8 mouse cellular contexts compared by ENCODE assay signal in the genomic region with DNA sequence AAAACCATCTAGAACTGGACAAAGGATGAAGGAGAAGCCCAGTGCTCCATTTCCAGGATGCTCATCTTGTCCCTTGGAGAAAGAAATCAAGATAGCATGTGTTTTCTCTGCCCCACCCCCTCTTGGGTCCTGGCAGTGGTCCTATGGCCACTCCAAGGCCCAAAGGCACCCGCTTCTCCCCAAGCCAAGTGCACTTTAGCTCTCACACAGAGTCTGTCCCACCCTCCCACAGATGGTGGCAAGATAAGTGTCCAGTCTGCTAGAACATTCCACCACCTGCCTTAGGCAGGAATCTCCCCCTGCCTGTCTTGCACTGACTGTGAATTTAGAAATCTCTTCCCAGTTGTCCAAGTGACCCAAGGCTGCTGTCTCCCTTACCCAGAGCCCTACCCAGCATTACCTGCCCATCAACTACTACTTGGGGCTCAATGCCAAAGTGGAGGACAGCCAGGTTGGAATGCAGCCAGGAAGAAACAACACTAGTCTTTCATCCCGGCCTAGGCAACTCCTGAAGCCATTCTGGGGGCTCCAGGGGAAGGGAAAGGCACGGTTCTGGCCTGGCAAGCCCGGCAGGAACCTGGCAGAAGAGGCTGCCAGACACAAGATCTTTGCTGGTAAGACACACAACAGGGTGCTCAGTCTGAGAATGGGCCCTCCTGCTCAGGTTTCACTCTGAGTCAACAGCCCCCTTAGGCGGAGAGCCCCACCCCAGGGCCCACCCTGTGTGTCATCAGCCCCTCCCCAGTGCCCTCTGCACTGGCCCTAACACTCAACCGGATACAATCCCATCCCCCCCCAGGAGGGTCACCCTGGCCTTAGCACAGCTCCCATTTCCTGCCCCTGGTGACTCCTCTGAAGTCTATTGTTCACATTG. TPM values are rescaled to one million over a fixed set of nuclear protein-coding genes. Genes with fewer than 3 reads are reported as not detected.
DNase-seq lines count a peak whose midpoint lies in the region; ATAC-seq and TF ChIP-seq lines count a peak whose summit lies in the region.

No protein-coding gene starts in this region.

- DNase-seq in 3T3-L1 (ENCODE audit: low read depth, low spot score): peak; percentile 62
- peak; percentile 74 for DNase-seq in adrenal gland, adult 2 months
- DNase-seq in hindbrain, embryonic 11.5 days (ENCODE audit: low spot score): no peak
- DNase-seq in limb, embryonic 14.5 days (ENCODE audit: low spot score): no peak
- peak; percentile 47 for DNase-seq in skeletal muscle tissue, adult 2 months (ENCODE audit: low read depth, low spot score)
- DNase-seq in thymus, postnatal 36 days: no peak
- no peak for DNase-seq in layer of hippocampus, adult 11-12 months (ENCODE audit: low spot score)

- H3K36me3 ChIP-seq in forebrain, embryonic 16.5 days (ENCODE audit: control insufficient read depth, insufficient read depth): no peaks in the 10 kb centered on the region
- no peaks in the 10 kb centered on the region for H3K36me3 ChIP-seq in hindbrain, embryonic 11.5 days (ENCODE audit: control insufficient read depth, insufficient read depth, low read length)
- no peaks in the 10 kb centered on the region for H3K36me3 ChIP-seq in limb, embryonic 14.5 days (ENCODE audit: control insufficient read depth, insufficient read depth, low read length)

- WGBS in forebrain, embryonic 16.5 days: 25% methylated on average over 6 of the region's 6 CpGs
- WGBS in hindbrain, embryonic 11.5 days: 37% methylated on average over 6 of the region's 6 CpGs
- 26% methylated on average over 5 of the region's 6 CpGs for WGBS in limb, embryonic 14.5 days

- no peak overlapping the region for H3K4me2 ChIP-seq in forebrain, embryonic 16.5 days (ENCODE audit: low read length)
- no peak overlapping the region for H3K4me2 ChIP-seq in hindbrain, embryonic 11.5 days (replicated peaks; ENCODE audit: low read depth, low read length)
- H3K4me2 ChIP-seq in limb, embryonic 14.5 days (replicated peaks; ENCODE audit: low read depth, low read length, severe bottlenecking): peak overlapping the region; percentile 14; the same call in 1 of the 2 replicates

- ATAC-seq in forebrain, embryonic 16.5 days: peak; percentile 25
- ATAC-seq in hindbrain, embryonic 11.5 days (ENCODE audit: low FRiP score): 0 out of 2 replicates have a peak, but pooled peaks have one; percentile 26
- no peak for ATAC-seq in limb, embryonic 14.5 days (ENCODE audit: low FRiP score, low read depth)

- H3K4me1 ChIP-seq in forebrain, embryonic 16.5 days (replicated peaks; ENCODE audit: control insufficient read depth, insufficient read depth, low read length): peaks cover 25% of the 10 kb centered on the region
- H3K4me1 ChIP-seq in hindbrain, embryonic 11.5 days (replicated peaks; ENCODE audit: control insufficient read depth, insufficient read depth, low read length): peaks cover 2% of the 10 kb centered on the region
- peaks cover 21% of the 10 kb centered on the region for H3K4me1 ChIP-seq in limb, embryonic 14.5 days (ENCODE audit: control insufficient read depth, insufficient read depth, low read length)

- no peak overlapping the region for H3K27ac ChIP-seq in forebrain, embryonic 16.5 days (ENCODE audit: low read length)
- H3K27ac ChIP-seq in hindbrain, embryonic 11.5 days (ENCODE audit: low read depth, low read length): no peak overlapping the region
- 0 out of 2 replicates have a peak overlapping the region, but pooled peaks have one; percentile 9 for H3K27ac ChIP-seq in limb, embryonic 14.5 days (replicated peaks; ENCODE audit: low read depth, low read length)

- no peaks in the 10 kb centered on the region for H3K9me3 ChIP-seq in forebrain, embryonic 16.5 days (ENCODE audit: control insufficient read depth, low read length)
- no peaks in the 10 kb centered on the region for H3K9me3 ChIP-seq in hindbrain, embryonic 11.5 days (ENCODE audit: control insufficient read depth, low read length)
- no peaks in the 10 kb centered on the region for H3K9me3 ChIP-seq in limb, embryonic 14.5 days (ENCODE audit: control insufficient read depth, low read length)

- TF ChIP-seq POLR2A in limb, embryonic 14.5 days (IDR thresholded peaks at IDR 0.05; ENCODE audit: borderline replicate concordance, extremely low read depth, insufficient read depth, insufficient read length): no peak

- no peak overlapping the region for H3K4me3 ChIP-seq in forebrain, embryonic 16.5 days (replicated peaks; ENCODE audit: low read length)
- H3K4me3 ChIP-seq in hindbrain, embryonic 11.5 days (ENCODE audit: low read depth, low read length): no peak overlapping the region
- H3K4me3 ChIP-seq in limb, embryonic 14.5 days (replicated peaks; ENCODE audit: low read length): no peak overlapping the region

- no peak overlapping the region for H3K9ac ChIP-seq in forebrain, embryonic 16.5 days (replicated peaks; ENCODE audit: low read depth, low read length)
- no peak overlapping the region for H3K9ac ChIP-seq in hindbrain, embryonic 11.5 days (ENCODE audit: low read depth, low read length)
- H3K9ac ChIP-seq in limb, embryonic 14.5 days (ENCODE audit: low read depth, low read length, severe bottlenecking): no peak overlapping the region

- H3K27me3 ChIP-seq in forebrain, embryonic 16.5 days (replicated peaks; ENCODE audit: control insufficient read depth, insufficient read depth, low read length): peaks cover 25% of the 10 kb centered on the region
- H3K27me3 ChIP-seq in hindbrain, embryonic 11.5 days (ENCODE audit: control insufficient read depth, insufficient read depth, low read length): peaks cover 22% of the 10 kb centered on the region
- H3K27me3 ChIP-seq in limb, embryonic 14.5 days (ENCODE audit: control insufficient read depth, insufficient read depth, low read length): peaks cover 12% of the 10 kb centered on the region; the same call in 1 of the 2 replicates

RNA-seq across cellular contexts. Expression of a gene that starts 4.5 kb away (rescaled TPM):
- total RNA-seq in adrenal gland, adult 2 months (2021): 1 to 10 TPM; 2.7 to 2.9 TPM
- 2.9 and 3.6 TPM in 2 replicates for polyA plus RNA-seq in adrenal gland, adult 2 months (2012; rRNA removed)
- polyA plus RNA-seq in forebrain, embryonic 16.5 days (2015; fragmentation: Nextera tagmentation; extraction: Ambion mirVana): 0.47 and 0.52 TPM in 2 replicates
- 1.4 and 1.7 TPM in 2 replicates for polyA plus RNA-seq in hindbrain, embryonic 11.5 days (2014; fragmentation: Nextera tagmentation; extraction: Ambion mirVana)
- polyA plus RNA-seq in limb, embryonic 14.5 days (2012; rRNA removed): 4.6 and 5.3 TPM in 2 replicates
- 3.7 and 5.8 TPM in 2 replicates for polyA plus RNA-seq in limb, embryonic 14.5 days (2014; fragmentation: Nextera tagmentation; extraction: Ambion mirVana)

RNA-seq across cellular contexts. Expression of a gene that starts 59.5 kb away (rescaled TPM):
- 10 to 100 TPM; 34.9 to 42.6 TPM for total RNA-seq in adrenal gland, adult 2 months (2021)
- polyA plus RNA-seq in adrenal gland, adult 2 months (2012; rRNA removed): 20.2 and 25.7 TPM in 2 replicates
- polyA plus RNA-seq in forebrain, embryonic 16.5 days (2015; fragmentation: Nextera tagmentation; extraction: Ambion mirVana): 13.2 and 17.3 TPM in 2 replicates
- polyA plus RNA-seq in hindbrain, embryonic 11.5 days (2014; fragmentation: Nextera tagmentation; extraction: Ambion mirVana): 15.7 and 23.4 TPM in 2 replicates
- 49.0 and 56.1 TPM in 2 replicates for polyA plus RNA-seq in limb, embryonic 14.5 days (2012; rRNA removed)
- polyA plus RNA-seq in limb, embryonic 14.5 days (2014; fragmentation: Nextera tagmentation; extraction: Ambion mirVana): 20.3 and 24.8 TPM in 2 replicates

Comparison
In these comparisons a context has a peak if more than half of its experiments do, and no peak if none do; other contexts are left out.
1. DNase-seq: peak in 3T3-L1 (single experiment), adrenal gland, adult 2 months (single experiment) and skeletal muscle tissue, adult 2 months (single experiment); none in hindbrain, embryonic 11.5 days (single experiment), limb, embryonic 14.5 days (single experiment), thymus, postnatal 36 days (0 of 2) and layer of hippocampus, adult 11-12 months (single experiment).